Mouse (Mus musculus) spleen, postnatal 14 days (tissue): Measurements from ENCODE around the gene Hnrnpll.

Source experiments
- DNase-seq, 2 experiments: peaks; one replicate each; pipeline ENCODE4 v3.0.0; 2021 to 2022; ENCODE audit warnings: low spot score in 2 of 2

The Hnrnpll gene

GRCm38 (mm10) chr17:80061783-80062619, at the start of gene Hnrnpll:
Gene Hnrnpll, minus strand, starts transcription at chr17:80062334.
- peak; percentile 88 to 90 for DNase-seq

- no peak for DNase-seq
These were observed 43.3 kb upstream of the Hnrnpll start for GRCm38 (mm10) chr17:80105348-80105978.

- DNase-seq: no peak
These were observed 37.7 kb upstream of the Hnrnpll start for GRCm38 (mm10) chr17:80099823-80100222.

- no peak for DNase-seq
These were observed 35.1 kb upstream of the Hnrnpll start for GRCm38 (mm10) chr17:80097221-80097620.

GRCm38 (mm10) chr17:80096720-80097114, 34.6 kb upstream of the Hnrnpll start:
- DNase-seq: no peak

GRCm38 (mm10) chr17:80096043-80096719, 34.0 kb upstream of the Hnrnpll start:
- DNase-seq: no peak

- DNase-seq: no peak
These were observed 33.2 kb upstream of the Hnrnpll start for GRCm38 (mm10) chr17:80095254-80095899.

- no peak for DNase-seq
These were observed 29.9 kb upstream of the Hnrnpll start for GRCm38 (mm10) chr17:80091879-80092549.

GRCm38 (mm10) chr17:80090551-80090950, 28.4 kb upstream of the Hnrnpll start:
- no peak for DNase-seq

GRCm38 (mm10) chr17:80088168-80088567, 26.0 kb upstream of the Hnrnpll start:
- DNase-seq: no peak

- no peak for DNase-seq
These were observed 24.5 kb upstream of the Hnrnpll start for GRCm38 (mm10) chr17:80086591-80086990.

- no peak for DNase-seq
These were observed 22.3 kb upstream of the Hnrnpll start for GRCm38 (mm10) chr17:80084424-80084823.

GRCm38 (mm10) chr17:80083223-80083622, 21.1 kb upstream of the Hnrnpll start:
- DNase-seq: no peak

- no peak for DNase-seq
These were observed 16.6 kb upstream of the Hnrnpll start for GRCm38 (mm10) chr17:80078726-80079125.

- DNase-seq: no peak
These were observed 5.1 kb upstream of the Hnrnpll start for GRCm38 (mm10) chr17:80067257-80067656.

- no peak for DNase-seq
These were observed 1.8 kb upstream of the Hnrnpll start for GRCm38 (mm10) chr17:80063840-80064495.

- no peak for DNase-seq
These were observed 1.3 kb upstream of the Hnrnpll start for GRCm38 (mm10) chr17:80063386-80063785.

- no peak for DNase-seq
These were observed 481 bp upstream of the Hnrnpll start for GRCm38 (mm10) chr17:80062620-80063010.

- peak; percentile 24 to 34 for DNase-seq
These were observed 1.0 kb downstream of the Hnrnpll start for GRCm38 (mm10) chr17:80060828-80061782.

GRCm38 (mm10) chr17:80060151-80060550, 2.0 kb downstream of the Hnrnpll start:
- no peak for DNase-seq
